Mouse (Mus musculus): ENCODE measurements around the gene Zfp148.

DNA sequence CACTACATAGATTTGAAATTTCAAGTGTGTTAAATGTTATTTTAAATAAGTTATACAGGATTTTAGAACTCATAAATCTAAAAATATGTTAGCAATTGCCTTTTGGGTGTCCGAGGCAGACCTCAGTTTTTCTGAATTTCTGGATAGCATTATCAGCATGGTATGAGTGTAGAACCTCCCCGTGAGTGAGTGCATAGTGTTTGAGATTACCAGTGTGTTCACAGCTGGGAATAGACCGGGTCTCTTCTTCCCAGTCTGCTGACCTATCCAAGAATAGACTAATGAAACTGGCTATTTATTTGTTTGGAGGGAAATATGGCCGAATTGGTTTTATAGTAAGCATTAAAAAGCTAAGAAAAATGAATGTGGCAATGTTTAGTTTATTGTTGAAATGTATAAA is 20.3 kb downstream of the Zfp148 start:
- TF ChIP-seq POLR2AphosphoS2 (IDR thresholded peaks at IDR 0.05; ENCODE audit: low read length) (no peak), E2F4 (IDR thresholded peaks at IDR 0.05; ENCODE audit: borderline replicate concordance, low read depth, low read length) (no peak), CTCF (IDR thresholded peaks at IDR 0.05 in 2 of 3, conservative IDR thresholded peaks at IDR 0.05 in 1 of 3; ENCODE audit: control insufficient read depth in 1 of 3, insufficient read depth in 1 of 3, low read depth in 2 of 3, low read length in 3 of 3, poor library complexity in 1 of 3, severe bottlenecking in 1 of 3) (no peak), MAFK (IDR thresholded peaks at IDR 0.05; ENCODE audit: borderline replicate concordance, low read depth, low read length) (no peak), ZNF384 (IDR thresholded peaks at IDR 0.05; ENCODE audit: low read depth, low read length) (no peak), POLR2A (IDR thresholded peaks at IDR 0.05; ENCODE audit: control insufficient read depth in 1 of 2, insufficient read depth in 1 of 2, low read depth in 1 of 2, low read length in 2 of 2, poor library complexity in 1 of 2) (no peak), CHD1 (IDR thresholded peaks at IDR 0.05; ENCODE audit: low read depth, low read length) (no peak), TBP (IDR thresholded peaks at IDR 0.05; ENCODE audit: low read depth, low read length) (no peak), BHLHE40 (IDR thresholded peaks at IDR 0.05; ENCODE audit: borderline replicate concordance, low read depth, low read length) (no peak), TCF12 (IDR thresholded peaks at IDR 0.05; ENCODE audit: low read depth, low read length) (no peak), ZC3H11A (IDR thresholded peaks at IDR 0.05; ENCODE audit: low read depth, low read length) (no peak), RCOR1 (IDR thresholded peaks at IDR 0.05; ENCODE audit: low read depth, low read length) (no peak)

Measured in MEL (cell line).